Mouse (Mus musculus) c-Kit-positive CD71-positive TER-119-positive erythroid progenitor cells, embryonic 14.5 days (primary cell): Measurements from ENCODE around the gene Scel.
A peak's percentile ranks its signal among the peaks of the same experiment; 100 is the strongest.

ENCODE experiments used
- DNase-seq: peaks from one replicate; pipeline ENCODE4 v3.0.0-alpha.2; 2013; ENCODE audit warnings: low spot score

The Scel gene

DNA sequence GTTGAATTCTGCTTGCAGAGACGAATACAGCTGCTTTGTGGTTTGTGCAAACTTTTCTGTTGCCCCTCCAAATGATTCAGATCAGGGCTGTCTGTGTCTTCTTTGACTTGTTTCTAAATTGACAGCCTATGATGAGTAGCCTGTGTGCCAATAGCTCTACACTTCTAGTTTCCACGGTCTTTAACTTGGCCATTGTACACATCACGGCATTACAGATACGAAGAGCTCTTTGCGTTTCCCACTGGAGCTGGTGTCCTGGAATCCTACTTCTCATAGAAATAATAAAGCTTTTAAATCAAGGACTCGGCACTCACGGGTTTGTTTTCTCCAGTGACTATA lies 300 bp downstream of the Scel start:
- DNase-seq = no peak

- DNase-seq = no peak
Observed at GRCm38 (mm10) chr14:103515419-103515818, 2.3 kb downstream of the Scel start.

DNA sequence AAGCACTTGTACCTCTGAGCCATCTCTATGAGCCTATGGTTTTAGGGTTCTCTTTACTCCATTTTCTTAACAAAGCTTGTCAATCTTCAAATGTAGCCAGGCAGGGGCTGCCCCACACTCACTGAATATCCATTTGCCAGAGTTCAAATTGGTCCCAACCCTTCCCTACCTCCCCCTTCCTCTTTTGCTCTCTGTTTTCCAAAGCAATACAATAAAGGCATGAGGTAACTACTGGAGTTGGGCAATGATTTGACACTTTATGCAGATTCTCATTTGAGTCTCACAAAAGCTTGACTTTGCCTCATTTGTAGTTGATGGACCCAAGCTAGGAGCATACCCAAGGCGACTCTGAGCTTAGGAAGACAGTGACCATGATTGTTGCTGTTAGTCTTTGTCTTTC lies 13.1 kb downstream of the Scel start:
- DNase-seq = no peak

DNA sequence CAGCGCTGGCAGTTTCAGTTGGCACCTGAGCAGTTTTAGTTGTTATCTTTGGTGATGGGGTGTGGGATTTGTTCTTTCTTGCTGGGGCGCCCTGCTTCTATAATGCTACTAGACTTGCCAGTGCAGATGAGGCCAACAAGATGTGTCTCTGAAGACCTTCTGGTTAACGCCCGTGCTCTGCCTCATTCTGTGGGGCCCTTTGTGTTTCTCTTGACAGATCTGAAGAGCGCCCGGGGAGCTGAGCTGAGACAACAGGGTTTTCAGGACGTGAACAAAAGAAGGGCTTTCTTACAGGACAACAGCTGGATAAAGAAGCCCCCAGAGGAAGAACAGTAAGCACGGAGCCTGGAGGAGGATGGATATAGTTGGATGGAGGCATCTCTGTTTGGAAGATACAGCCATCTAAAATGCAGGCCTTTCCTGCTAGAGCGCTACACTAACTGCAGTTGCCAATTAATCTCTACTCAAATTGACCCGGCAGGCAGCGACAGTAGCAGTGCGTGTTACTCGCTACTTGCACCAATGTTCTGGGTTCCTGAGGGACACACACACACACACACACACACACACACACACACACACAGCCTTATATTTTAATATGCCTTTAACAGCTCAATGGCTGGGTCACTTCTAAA lies 16.7 kb downstream of the Scel start:
- DNase-seq = no peak

DNA sequence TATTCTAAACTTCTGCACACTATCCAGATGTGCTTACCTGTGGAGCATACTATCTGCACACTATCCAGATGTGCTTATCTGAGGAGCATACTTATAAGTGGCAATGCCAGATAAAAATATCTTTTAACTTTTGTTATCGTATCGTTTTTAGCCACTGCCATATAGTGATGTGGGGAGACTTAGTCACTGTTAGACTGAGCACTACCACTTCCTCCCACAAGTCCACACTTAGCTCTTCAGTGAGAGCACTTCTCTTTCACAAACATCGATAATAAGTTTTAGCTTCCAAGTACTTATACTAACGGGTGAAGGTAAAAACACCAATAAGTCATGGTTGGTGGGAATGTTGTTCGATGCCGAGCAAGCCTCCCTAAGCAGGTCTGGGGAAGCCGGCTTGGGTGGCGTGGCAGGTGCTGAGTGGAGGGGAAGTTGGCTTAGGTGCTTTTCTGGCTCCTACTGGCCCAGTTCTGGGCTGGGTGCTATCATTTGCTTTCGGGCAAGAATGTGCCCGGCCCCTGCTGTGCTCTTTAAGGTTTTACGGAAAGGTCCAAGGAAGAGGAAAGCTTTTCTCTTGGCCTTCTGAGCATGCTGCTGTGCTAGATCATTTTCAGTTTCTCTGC lies 18.7 kb downstream of the Scel start:
- DNase-seq = no peak

- no peak for DNase-seq
Observed at GRCm38 (mm10) chr14:103535511-103536024, 22.4 kb downstream of the Scel start.

GRCm38 (mm10) chr14:103536334-103536733 lies 23.2 kb downstream of the Scel start:
- DNase-seq = no peak

GRCm38 (mm10) chr14:103537355-103538056 lies 24.4 kb downstream of the Scel start:
- DNase-seq = peak; percentile 40

GRCm38 (mm10) chr14:103539796-103540195 lies 26.7 kb downstream of the Scel start:
- DNase-seq = no peak

GRCm38 (mm10) chr14:103541679-103542078 lies 28.5 kb downstream of the Scel start:
- no peak for DNase-seq

- no peak for DNase-seq
Observed at GRCm38 (mm10) chr14:103543304-103544079, 30.4 kb downstream of the Scel start.

DNA sequence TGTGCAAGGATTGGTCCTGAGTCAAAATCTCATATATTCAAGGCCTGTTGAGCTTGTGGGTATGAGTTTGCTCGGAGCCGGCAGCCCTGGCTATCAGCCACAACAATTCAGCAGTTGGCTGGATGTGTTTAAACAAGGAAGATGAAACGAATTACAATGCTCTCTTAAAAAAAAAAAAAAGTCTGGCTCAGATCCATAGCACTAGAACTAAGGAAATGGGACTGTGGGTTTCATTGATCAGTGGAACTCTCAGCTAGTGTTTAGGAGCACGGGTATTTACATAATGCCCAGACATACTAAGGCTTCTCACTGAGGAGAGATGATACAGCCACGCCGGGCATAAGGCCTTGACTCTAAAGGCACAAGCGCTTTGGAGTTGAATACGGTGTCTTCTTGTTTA lies 32.6 kb downstream of the Scel start:
- no peak for DNase-seq

- DNase-seq = no peak
Observed at GRCm38 (mm10) chr14:103546246-103546645, 33.1 kb downstream of the Scel start.

DNA sequence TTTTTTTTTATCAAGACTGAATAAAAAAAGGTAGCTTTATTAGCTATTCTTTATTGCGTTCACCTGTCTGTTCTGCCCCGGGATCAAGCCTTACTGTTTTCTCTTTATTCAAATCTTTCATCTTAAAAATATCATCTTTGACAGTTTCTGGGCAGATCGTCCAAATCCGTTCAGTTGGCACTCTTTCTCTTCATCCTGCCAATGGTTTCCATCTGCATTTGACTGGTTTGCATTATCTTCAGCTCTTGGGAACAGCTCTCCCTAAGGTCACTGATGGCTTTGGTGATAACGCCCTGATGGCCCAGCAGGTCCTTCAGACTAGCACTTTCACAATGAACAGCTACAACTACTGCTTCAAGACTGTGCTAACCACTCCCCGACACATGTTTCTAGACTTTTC lies 35.1 kb downstream of the Scel start:
- DNase-seq = no peak

GRCm38 (mm10) chr14:103550480-103550879 lies 37.3 kb downstream of the Scel start:
- DNase-seq = peak; percentile 40

DNA sequence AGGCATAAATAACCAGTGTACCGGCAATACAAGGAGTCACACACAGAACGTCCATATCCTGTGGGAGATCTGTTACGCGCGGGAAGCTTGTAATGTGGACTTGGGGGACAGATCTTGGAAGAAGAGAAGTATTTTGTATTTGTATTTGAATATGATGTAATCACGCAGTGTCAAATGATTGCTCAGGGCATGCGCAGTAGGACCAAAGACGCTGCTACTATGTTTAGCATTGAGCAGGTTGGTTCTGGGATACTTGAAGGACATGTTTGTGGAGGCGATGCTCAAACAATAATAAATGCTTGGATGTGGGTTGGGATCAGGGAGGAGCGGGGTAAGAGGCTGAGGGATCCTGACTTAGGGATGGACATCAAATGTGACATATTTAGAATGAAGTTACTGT lies 37.8 kb downstream of the Scel start:
- no peak for DNase-seq

DNA sequence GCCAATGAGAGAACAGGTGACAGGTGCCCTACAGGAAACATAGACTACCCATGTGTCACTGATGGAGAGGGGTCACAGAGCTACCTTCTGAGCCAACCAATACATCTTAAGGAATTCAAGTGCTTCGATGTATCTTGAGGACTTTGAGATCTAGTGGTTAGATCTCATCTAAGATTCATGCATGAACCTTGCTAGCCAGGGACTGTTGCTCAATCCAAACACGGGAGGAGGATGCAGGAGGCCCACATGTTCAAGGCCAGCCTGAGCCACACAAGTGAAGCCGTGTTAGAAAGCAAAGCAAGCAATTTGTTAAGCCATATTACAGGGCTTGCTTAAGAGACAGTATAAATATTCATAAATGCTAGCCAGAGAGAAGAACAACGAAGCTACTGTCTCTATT lies 38.8 kb downstream of the Scel start:
- no peak for DNase-seq

DNA sequence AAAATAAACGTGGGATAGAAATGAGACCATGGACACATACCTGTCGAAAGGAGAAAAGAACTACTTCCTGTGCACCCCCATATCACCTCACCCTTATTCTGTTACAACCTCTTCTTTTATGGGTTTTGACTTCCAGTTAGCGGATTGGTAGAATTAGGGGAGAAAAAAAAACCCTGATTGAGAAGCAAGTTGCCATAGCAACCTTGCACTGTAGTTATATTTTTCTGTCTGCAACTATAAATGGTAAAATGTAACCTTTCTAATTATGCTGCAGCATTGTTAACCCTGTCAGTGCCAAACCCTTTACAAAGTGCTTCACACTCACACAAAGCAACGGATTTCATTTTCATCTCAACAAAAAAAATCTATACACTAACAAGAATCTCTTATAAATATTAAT lies 39.2 kb downstream of the Scel start:
- no peak for DNase-seq

- DNase-seq = no peak
Observed at GRCm38 (mm10) chr14:103556609-103557008, 43.5 kb downstream of the Scel start.

GRCm38 (mm10) chr14:103561383-103562096 lies 48.4 kb downstream of the Scel start:
- no peak for DNase-seq

DNA sequence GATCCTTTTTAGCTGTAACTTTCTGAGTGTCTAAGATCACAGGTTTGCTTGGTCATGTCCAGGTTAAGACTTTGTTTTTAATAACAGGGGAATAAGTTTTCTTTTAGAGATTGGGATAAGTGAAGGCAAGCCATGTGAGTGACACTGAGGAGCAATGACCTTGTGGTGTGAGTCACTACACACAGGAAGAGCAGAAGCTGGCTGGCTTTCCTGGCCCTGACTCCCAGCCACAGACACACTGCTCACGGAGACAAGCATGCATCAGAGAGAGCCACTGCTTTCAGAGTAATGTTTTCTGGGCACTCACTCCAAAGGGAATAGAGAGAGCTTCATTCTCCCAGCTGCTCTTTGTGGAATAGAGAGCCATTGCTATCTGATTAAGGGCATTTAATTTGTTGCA lies 54.8 kb downstream of the Scel start:
- DNase-seq = no peak

DNA sequence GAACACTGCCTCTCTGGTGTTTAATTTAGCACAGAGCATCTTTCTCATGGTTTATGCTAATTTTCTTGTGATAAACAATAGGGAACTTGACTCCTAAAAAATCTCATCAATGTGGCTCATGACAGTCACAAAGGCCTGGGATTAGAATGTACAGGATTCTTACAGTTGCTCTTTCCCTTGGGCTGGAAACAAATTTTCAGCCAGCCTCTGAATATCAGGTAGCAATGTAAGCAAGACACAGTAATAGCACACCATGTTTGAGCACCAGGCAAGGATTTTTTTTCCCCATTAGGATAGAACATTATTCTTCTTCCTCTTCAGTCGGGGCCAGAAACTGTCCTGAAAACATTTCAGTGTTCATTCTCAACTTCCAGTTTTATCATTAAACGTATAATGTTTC lies 55.3 kb downstream of the Scel start:
- no peak for DNase-seq
